Mouse (Mus musculus) MEL (cell line): Measurements from ENCODE around the gene Trhr2. TPM values are rescaled to one million over a fixed set of nuclear protein-coding genes. Genes with fewer than 3 reads are reported as not detected.

Experiments used
- DNase-seq: peaks from one replicate; pipeline ENCODE4 v3.0.0; 2011; ENCODE audit warnings: low read depth, low spot score
- H3K27ac ChIP-seq: 2 replicates; pipeline ENCODE4 v1.5.1; 2012; ENCODE audit warnings: low read depth, mild to moderate bottlenecking, control low read depth, low read length, moderate library complexity; ENCODE audit not compliant: control insufficient read depth
- H3K27me3 ChIP-seq, 2 experiments: fragments of 150-350 bp in 1 of 2; sonication (generic) in 1 of 2; 2 replicates each; pipeline ENCODE4 v1.6.1; 2012; ENCODE audit warnings: low read length in 2 of 2, mild to moderate bottlenecking in 2 of 2, improper control_type of control experiment in 1 of 2, moderate library complexity in 1 of 2; ENCODE audit not compliant: insufficient read depth in 2 of 2, control insufficient read depth in 1 of 2
- H3K36me3 ChIP-seq, 2 experiments: 2 replicates each; pipeline ENCODE4 v1.6.1; 2012 to 2014; ENCODE audit warnings: low read length in 2 of 2, improper control_type of control experiment in 1 of 2, inconsistent platforms in 1 of 2, mild to moderate bottlenecking in 1 of 2; ENCODE audit not compliant: insufficient read depth in 2 of 2, control insufficient read depth in 1 of 2
- H3K4me1 ChIP-seq, 2 experiments: fragments of 150-350 bp in 1 of 2; sonication (generic) in 1 of 2; 2 replicates each; pipeline ENCODE4 v1.6.1; 2012; ENCODE audit warnings: low read length in 2 of 2, improper control_type of control experiment in 1 of 2, mild to moderate bottlenecking in 1 of 2; ENCODE audit not compliant: insufficient read depth in 2 of 2, control insufficient read depth in 1 of 2
- H3K4me3 ChIP-seq, 2 experiments: fragments of 150-350 bp in 1 of 2; sonication (generic) in 1 of 2; 2 replicates each; pipeline ENCODE4 v1.5.1; 2012; ENCODE audit warnings: low read depth in 2 of 2, low read length in 2 of 2, mild to moderate bottlenecking in 2 of 2, moderate library complexity in 2 of 2, control low read depth in 1 of 2, improper control_type of control experiment in 1 of 2; ENCODE audit not compliant: control insufficient read depth in 1 of 2, insufficient read depth in 1 of 2
- H3K79me2 ChIP-seq: 2 replicates; pipeline ENCODE4 v1.6.1; 2012; ENCODE audit warnings: mild to moderate bottlenecking, low read length, moderate library complexity; ENCODE audit not compliant: control insufficient read depth, poor library complexity, insufficient read depth
- H3K9ac ChIP-seq: 2 replicates; pipeline ENCODE4 v1.6.1; 2012; ENCODE audit warnings: low read depth, mild to moderate bottlenecking, control low read depth, low read length, moderate library complexity; ENCODE audit not compliant: control insufficient read depth, poor library complexity, severe bottlenecking
- H3K9me3 ChIP-seq: fragments of 150-350 bp; sonication (generic); replicated peaks from 2 replicates; pipeline ENCODE4 v1.6.1; 2012; ENCODE audit warnings: mild to moderate bottlenecking, low read length, improper control_type of control experiment, moderate library complexity; ENCODE audit not compliant: insufficient read depth
- BHLHE40 ChIP-seq: IDR thresholded peaks from 2 replicates; pipeline ENCODE4 v1.6.1; 2012; ENCODE audit warnings: low read depth, mild to moderate bottlenecking, inconsistent platforms, low read length, improper control_type of control experiment, borderline replicate concordance
- CHD1 ChIP-seq: IDR thresholded peaks from 2 replicates; pipeline ENCODE4 v1.6.1; 2012; ENCODE audit warnings: low read depth, mild to moderate bottlenecking, inconsistent platforms, low read length, improper control_type of control experiment
- CHD2 ChIP-seq: IDR thresholded peaks from 2 replicates; pipeline ENCODE4 v1.6.1; 2011; ENCODE audit warnings: low read length, improper control_type of control experiment
- CTCF ChIP-seq, 3 experiments: IDR thresholded peaks in 2 of 3; conservative IDR thresholded peaks in 1 of 3; 2 replicates each; pipeline ENCODE4 v1.5.1; 2011 to 2012; ENCODE audit warnings: low read length in 3 of 3, low read depth in 2 of 3, mild to moderate bottlenecking in 2 of 3, improper control_type of control experiment in 1 of 3, inconsistent platforms in 1 of 3, mixed read lengths in 1 of 3, moderate library complexity in 1 of 3; ENCODE audit not compliant: control insufficient read depth in 1 of 3, insufficient read depth in 1 of 3, poor library complexity in 1 of 3, severe bottlenecking in 1 of 3
- E2F4 ChIP-seq: IDR thresholded peaks from 2 replicates; pipeline ENCODE4 v1.6.1; 2011; ENCODE audit warnings: low read depth, low read length, improper control_type of control experiment, borderline replicate concordance
- ELF1 ChIP-seq: IDR thresholded peaks from 2 replicates; pipeline ENCODE4 v1.6.1; 2014; ENCODE audit warnings: low read depth, mild to moderate bottlenecking, inconsistent platforms, low read length, improper control_type of control experiment, moderate library complexity
- EP300 ChIP-seq, 2 experiments: IDR thresholded peaks; 2 replicates each; pipeline ENCODE4 v1.6.1; 2011; ENCODE audit warnings: improper control_type of control experiment in 2 of 2, low read length in 2 of 2, low read depth in 1 of 2, mild to moderate bottlenecking in 1 of 2
- ETS1 ChIP-seq: IDR thresholded peaks from 2 replicates; pipeline ENCODE4 v1.6.1; 2012; ENCODE audit warnings: low read depth, mild to moderate bottlenecking, inconsistent platforms, low read length, improper control_type of control experiment, moderate library complexity
- GABPA ChIP-seq: IDR thresholded peaks from 2 replicates; pipeline ENCODE4 v1.6.1; 2012; ENCODE audit warnings: low read depth, mild to moderate bottlenecking, inconsistent platforms, low read length, improper control_type of control experiment, moderate library complexity
- GATA1 ChIP-seq: IDR thresholded peaks from 2 replicates; pipeline ENCODE4 v1.6.1; 2011; ENCODE audit warnings: low read depth, low read length, improper control_type of control experiment
- HCFC1 ChIP-seq: IDR thresholded peaks from 2 replicates; pipeline ENCODE4 v1.6.1; 2012; ENCODE audit warnings: low read depth, mild to moderate bottlenecking, inconsistent platforms, low read length, improper control_type of control experiment, moderate library complexity
- JUND ChIP-seq: IDR thresholded peaks from 2 replicates; pipeline ENCODE4 v1.6.1; 2011; ENCODE audit warnings: low read depth, mild to moderate bottlenecking, improper control_type of control experiment, low read length
- KAT2A ChIP-seq: conservative IDR thresholded peaks from 2 replicates; pipeline ENCODE4 v1.6.1; 2012; ENCODE audit warnings: low read depth, low read length, improper control_type of control experiment, inconsistent platforms
- MAFK ChIP-seq: IDR thresholded peaks from 2 replicates; pipeline ENCODE4 v1.6.1; 2011; ENCODE audit warnings: low read depth, mild to moderate bottlenecking, low read length, improper control_type of control experiment, borderline replicate concordance
- MAX ChIP-seq: IDR thresholded peaks from 2 replicates; pipeline ENCODE4 v1.6.1; 2011; ENCODE audit warnings: low read length, improper control_type of control experiment
- MAZ ChIP-seq: IDR thresholded peaks from 2 replicates; pipeline ENCODE4 v1.6.1; 2012; ENCODE audit warnings: low read depth, mild to moderate bottlenecking, inconsistent platforms, low read length, improper control_type of control experiment
- MEF2A ChIP-seq: IDR thresholded peaks from 2 replicates; pipeline ENCODE4 v1.6.1; 2014; ENCODE audit warnings: low read depth, mild to moderate bottlenecking, inconsistent platforms, low read length, improper control_type of control experiment; ENCODE audit not compliant: poor library complexity, insufficient replicate concordance, severe bottlenecking; ENCODE audit errors: extremely low read depth
- MYC ChIP-seq: IDR thresholded peaks from 2 replicates; pipeline ENCODE4 v1.6.1; 2011; ENCODE audit warnings: low read depth, mild to moderate bottlenecking, low read length, improper control_type of control experiment, moderate library complexity
- NELFE ChIP-seq: IDR thresholded peaks from 2 replicates; pipeline ENCODE4 v1.6.1; 2011; ENCODE audit warnings: low read depth, low read length, improper control_type of control experiment
- NRF1 ChIP-seq: IDR thresholded peaks from 2 replicates; pipeline ENCODE4 v1.6.1; 2014; ENCODE audit warnings: low read depth, mild to moderate bottlenecking, inconsistent platforms, low read length, improper control_type of control experiment, moderate library complexity; ENCODE audit not compliant: poor library complexity, insufficient read depth, severe bottlenecking
- POLR2A ChIP-seq, 2 experiments: IDR thresholded peaks; 2 replicates each; pipeline ENCODE4 v1.6.1; 2011 to 2012; ENCODE audit warnings: low read length in 2 of 2, mild to moderate bottlenecking in 2 of 2, control low read depth in 1 of 2, improper control_type of control experiment in 1 of 2, low read depth in 1 of 2, moderate library complexity in 1 of 2; ENCODE audit not compliant: control insufficient read depth in 1 of 2, insufficient read depth in 1 of 2, poor library complexity in 1 of 2
- POLR2AphosphoS2 ChIP-seq: IDR thresholded peaks from 2 replicates; pipeline ENCODE4 v1.6.1; 2011; ENCODE audit warnings: low read length, improper control_type of control experiment
- POLR2AphosphoS5 ChIP-seq: IDR thresholded peaks from 2 replicates; pipeline ENCODE4 v1.6.1; 2012; ENCODE audit warnings: low read depth, borderline replicate concordance, mild to moderate bottlenecking, inconsistent platforms, low read length, moderate library complexity, mixed read lengths
- RAD21 ChIP-seq: IDR thresholded peaks from 2 replicates; pipeline ENCODE4 v1.6.1; 2011; ENCODE audit warnings: mild to moderate bottlenecking, low read depth, low read length, improper control_type of control experiment
- RCOR1 ChIP-seq: IDR thresholded peaks from 2 replicates; pipeline ENCODE4 v1.6.1; 2012; ENCODE audit warnings: low read depth, mild to moderate bottlenecking, inconsistent platforms, low read length, improper control_type of control experiment
- SIN3A ChIP-seq: IDR thresholded peaks from 2 replicates; pipeline ENCODE4 v1.6.1; 2012; ENCODE audit warnings: low read length, improper control_type of control experiment, inconsistent platforms
- SMC3 ChIP-seq: IDR thresholded peaks from 2 replicates; pipeline ENCODE4 v1.6.1; 2011; ENCODE audit warnings: low read depth, low read length, improper control_type of control experiment
- TAL1 ChIP-seq: IDR thresholded peaks from 2 replicates; pipeline ENCODE4 v1.6.1; 2012; ENCODE audit warnings: mild to moderate bottlenecking, inconsistent platforms, low read length, moderate library complexity, mixed read lengths
- TBP ChIP-seq: IDR thresholded peaks from 2 replicates; pipeline ENCODE4 v1.8.0; 2011; ENCODE audit warnings: low read depth, low read length, improper control_type of control experiment
- TCF12 ChIP-seq: IDR thresholded peaks from 2 replicates; pipeline ENCODE4 v1.6.1; 2014; ENCODE audit warnings: low read depth, mild to moderate bottlenecking, inconsistent platforms, low read length, improper control_type of control experiment, moderate library complexity
- UBTF ChIP-seq: IDR thresholded peaks from 2 replicates; pipeline ENCODE4 v1.6.1; 2012; ENCODE audit warnings: low read depth, mild to moderate bottlenecking, inconsistent platforms, low read length, improper control_type of control experiment, moderate library complexity, borderline replicate concordance; ENCODE audit not compliant: insufficient read depth
- USF1 ChIP-seq: IDR thresholded peaks from 2 replicates; pipeline ENCODE4 v1.6.1; 2014; ENCODE audit warnings: low read depth, mild to moderate bottlenecking, inconsistent platforms, low read length, improper control_type of control experiment, moderate library complexity
- USF2 ChIP-seq, 2 experiments: IDR thresholded peaks; 2 replicates each; pipeline ENCODE4 v1.6.1; 2011 to 2012; ENCODE audit warnings: improper control_type of control experiment in 2 of 2, low read length in 2 of 2, borderline replicate concordance in 1 of 2, inconsistent platforms in 1 of 2, low read depth in 1 of 2, mild to moderate bottlenecking in 1 of 2; ENCODE audit not compliant: insufficient read depth in 1 of 2
- ZC3H11A ChIP-seq: IDR thresholded peaks from 2 replicates; pipeline ENCODE4 v1.6.1; 2012; ENCODE audit warnings: low read depth, mild to moderate bottlenecking, inconsistent platforms, low read length, improper control_type of control experiment
- ZKSCAN1 ChIP-seq: IDR thresholded peaks from 2 replicates; pipeline ENCODE4 v1.6.1; 2012; ENCODE audit warnings: low read depth, mild to moderate bottlenecking, inconsistent platforms, low read length, improper control_type of control experiment, moderate library complexity
- ZMIZ1 ChIP-seq: IDR thresholded peaks from 2 replicates; pipeline ENCODE4 v1.6.1; 2012; ENCODE audit warnings: low read depth, mild to moderate bottlenecking, inconsistent platforms, low read length, improper control_type of control experiment, moderate library complexity
- ZNF384 ChIP-seq: IDR thresholded peaks from 2 replicates; pipeline ENCODE4 v1.6.1; 2012; ENCODE audit warnings: low read depth, mild to moderate bottlenecking, inconsistent platforms, low read length, improper control_type of control experiment
- polyA plus RNA-seq, 2 experiments: library from polyadenylated mRNA; stranded (reverse) in 1 of 2; unstranded in 1 of 2; fragments of >175 nt in 1 of 2; fragments of >200 nt in 1 of 2; gene quantifications; 2 replicates each; pipeline versions ENCODE4 v1.2.1 to v1.2.4; 2012; ENCODE audit warnings: low replicate concordance in 2 of 2, low read depth in 1 of 2; ENCODE audit not compliant: insufficient read length in 2 of 2, insufficient read depth in 1 of 2, missing spikeins in 1 of 2
- total RNA-seq: library from RNA; depleted of rRNA; stranded (reverse); fragments of 300-350 nt; gene quantifications from 2 replicates; pipeline ENCODE4 v1.2.3, GENCODE M21; 2012

The Trhr2 gene
- total and polyA plus RNA-seq, 3 experiments: 0.07 to 0.12 TPM; not detected in 1

DNA sequence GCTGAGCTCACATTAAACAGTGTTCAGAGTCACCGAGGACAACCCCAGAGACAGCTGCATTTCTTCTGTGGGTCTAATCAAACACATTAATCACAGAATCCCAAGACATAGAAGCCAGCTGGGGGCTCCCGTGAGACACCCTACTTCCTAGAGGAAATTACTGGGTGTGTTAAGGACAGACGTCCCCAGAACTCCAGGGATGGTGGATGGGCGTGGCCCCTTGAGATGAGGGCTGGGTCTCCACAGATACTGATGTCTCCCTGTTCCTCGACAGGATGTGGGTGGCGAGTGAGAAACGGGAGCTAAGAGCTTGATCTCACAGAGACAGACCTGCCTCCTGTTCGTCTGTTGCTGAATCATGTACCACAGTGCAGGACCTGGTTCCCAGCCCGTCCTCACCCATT, 17.7 kb downstream of the Trhr2 start:
- H3K9ac ChIP-seq: peak overlapping the region; percentile 59
- DNase-seq: peak; percentile 82
- H3K9me3 ChIP-seq: no peaks in the 10 kb centered on the region
- peak overlapping the region; percentile 74 for H3K27ac ChIP-seq
- H3K36me3 ChIP-seq: peaks cover 0 to 15% of the 10 kb centered on the region in 2 experiments; a peak in 2 of 4 replicates
- H3K4me3 ChIP-seq: peak overlapping the region; percentile 50 to 72
- no peaks in the 10 kb centered on the region for H3K27me3 ChIP-seq
- peaks cover 2 to 50% of the 10 kb centered on the region in 2 experiments; a peak in 3 of 4 replicates for H3K4me1 ChIP-seq
- no peaks in the 10 kb centered on the region; the same call in 1 of the 2 replicates for H3K79me2 ChIP-seq
- TF ChIP-seq MYC: peak; percentile 25; the same call in 1 of the 2 replicates
- TF ChIP-seq TAL1: peak; percentile 58
- TF ChIP-seq RCOR1: peak; percentile 15; the same call in 1 of the 2 replicates
- no peak for TF ChIP-seq TCF12
- no peak for TF ChIP-seq SIN3A
- no peak for TF ChIP-seq POLR2AphosphoS5
- no peak for TF ChIP-seq USF2 (IDR thresholded peaks at IDR 0.05; ENCODE audit: borderline replicate concordance in 1 of 2, insufficient read depth in 1 of 2, low read depth in 1 of 2, low read length in 2 of 2)
- 0 out of 2 replicates have a peak, but pooled peaks have one; percentile 11 for TF ChIP-seq SMC3
- TF ChIP-seq MAX: no peak
- TF ChIP-seq CTCF (IDR thresholded peaks at IDR 0.05 in 2 of 3, conservative IDR thresholded peaks at IDR 0.05 in 1 of 3; ENCODE audit: control insufficient read depth in 1 of 3, insufficient read depth in 1 of 3, low read depth in 2 of 3, low read length in 3 of 3, poor library complexity in 1 of 3, severe bottlenecking in 1 of 3): no peak
- no peak for TF ChIP-seq GABPA
- TF ChIP-seq ZNF384: no peak
- TF ChIP-seq MEF2A: no peak
- TF ChIP-seq RAD21: no peak
- TF ChIP-seq ZC3H11A: no peak
- TF ChIP-seq TBP: 0 out of 2 replicates have a peak, but pooled peaks have one; percentile 44
- no peak for TF ChIP-seq UBTF
- TF ChIP-seq NELFE: no peak; the same call in 1 of the 2 replicates
- no peak for TF ChIP-seq ELF1
- TF ChIP-seq CHD2: no peak
- no peak for TF ChIP-seq JUND
- no peak for TF ChIP-seq HCFC1
- no peak for TF ChIP-seq ZKSCAN1
- TF ChIP-seq NRF1: no peak
- TF ChIP-seq POLR2AphosphoS2: no peak
- TF ChIP-seq GATA1: peak; percentile 24; the same call in 1 of the 2 replicates
- no peak for TF ChIP-seq KAT2A
- TF ChIP-seq EP300 (IDR thresholded peaks at IDR 0.05; ENCODE audit: low read depth in 1 of 2, low read length in 2 of 2): peak; percentile 44 to 65; a peak in 2 of 4 replicates
- TF ChIP-seq USF1: no peak
- no peak for TF ChIP-seq ETS1
- no peak for TF ChIP-seq MAZ
- TF ChIP-seq CHD1: no peak
- TF ChIP-seq ZMIZ1: no peak
- TF ChIP-seq POLR2A (IDR thresholded peaks at IDR 0.05; ENCODE audit: control insufficient read depth in 1 of 2, insufficient read depth in 1 of 2, low read depth in 1 of 2, low read length in 2 of 2, poor library complexity in 1 of 2): no peak; a peak in 3 of 4 replicates
- no peak for TF ChIP-seq E2F4
- TF ChIP-seq BHLHE40: no peak
- TF ChIP-seq MAFK: no peak
